Mouse (Mus musculus) spleen, adult 10 weeks (tissue): ENCODE results near the gene Glyctk. TPM values are rescaled to one million over a fixed set of nuclear protein-coding genes. Genes with fewer than 3 reads are reported as not detected.

Source experiments
- polyA plus RNA-seq: library from polyadenylated mRNA; stranded (reverse); fragments of 350-450 nt; fragmentation: Illumina TruSeq; extraction: RNeasy Lipid Tissue Mini Kit (QIAGEN cat#74804); gene quantifications from one replicate; pipeline ENCODE4 v1.2.3, GENCODE M21; 2015; ENCODE audit warnings: low replicate concordance; ENCODE audit not compliant: insufficient read depth

Gene Glyctk
- polyA plus RNA-seq: 2.8 TPM

GRCm38 (mm10) chr9:106158037-106158491 is at the start of gene Glyctk:
Gene Glyctk (minus strand): TSS chr9:106158138.

DNA sequence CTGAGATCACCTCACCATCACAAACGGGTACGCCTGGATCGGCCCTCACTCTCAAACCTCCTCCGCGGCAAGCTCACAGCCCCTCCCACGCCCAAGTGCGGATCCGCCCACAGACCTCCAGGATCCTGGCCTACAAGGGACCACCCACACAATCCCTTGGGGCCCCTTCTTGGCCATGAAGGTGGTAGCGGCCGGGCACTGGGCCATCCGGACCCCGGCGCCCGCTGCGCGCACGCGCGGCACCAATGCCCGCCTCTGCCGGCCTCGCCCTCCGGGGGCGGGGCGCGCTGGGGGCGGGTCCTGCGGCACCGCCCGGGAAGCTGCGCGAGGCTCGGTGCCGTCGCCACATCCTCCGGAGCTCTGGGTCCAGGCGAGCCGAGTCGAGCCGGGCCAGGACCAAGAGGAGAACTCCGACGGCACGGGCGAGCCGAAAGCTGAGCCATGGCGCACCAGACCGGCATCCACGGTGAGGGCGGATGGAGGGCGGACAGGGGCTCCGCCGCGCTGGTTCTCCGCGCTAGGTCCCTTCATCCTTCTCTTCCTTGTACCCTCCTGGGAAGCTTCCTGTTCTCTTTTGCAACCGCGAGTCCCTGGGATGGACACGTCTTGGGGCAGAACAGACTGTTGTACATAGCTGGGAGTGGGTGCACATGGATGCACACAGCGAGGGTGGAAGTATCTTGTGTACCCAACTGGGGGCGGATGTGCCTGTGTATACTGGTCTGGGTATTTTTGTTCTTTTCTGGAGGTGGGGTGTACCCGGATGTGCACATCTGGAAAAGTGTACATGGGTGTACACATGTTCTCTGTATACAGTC is 45.1 kb upstream of the Glyctk start, which contains the start of gene Twf2:
Twf2 (plus strand) TSS at position 290 of the 818 bp plus-strand sequence.

GRCm38 (mm10) chr9:106199535-106200272 is 41.8 kb upstream of the Glyctk start, which contains the start of gene Ppm1m:
Gene Ppm1m (minus strand): TSS chr9:106199746.

GRCm38 (mm10) chr9:106170556-106171345 is 12.8 kb upstream of the Glyctk start, which contains the start of gene Wdr82:
Gene Wdr82 (plus strand): TSS chr9:106170928.

Other genes with a start within 250 kb of the Glyctk start
- 2.9 TPM for gene Col6a5, start 197.5 kb downstream of the Glyctk start, polyA plus RNA-seq
- 6.3 TPM for gene Col6a4, start 61.4 kb downstream of the Glyctk start, polyA plus RNA-seq
- gene Wdr82, start 12.8 kb upstream of the Glyctk start, polyA plus RNA-seq: 128 TPM
- 67.1 TPM for gene Ppm1m, start 41.6 kb upstream of the Glyctk start, polyA plus RNA-seq
- 53.0 TPM for gene Twf2, start 45.0 kb upstream of the Glyctk start, polyA plus RNA-seq
- gene Tlr9, start 64.5 kb upstream of the Glyctk start, polyA plus RNA-seq: 31.3 TPM
- gene Alas1, start 90.5 kb upstream of the Glyctk start, polyA plus RNA-seq: 34.6 TPM
- gene Poc1a, start 122.9 kb upstream of the Glyctk start, polyA plus RNA-seq: 1.4 TPM
- 29.6 TPM for gene Dusp7, start 210.5 kb upstream of the Glyctk start, polyA plus RNA-seq